Mouse (Mus musculus) frontal cortex, adult 2 months (tissue): Measurements from ENCODE around the gene Gimap3. TPM values are rescaled to one million over a fixed set of nuclear protein-coding genes. Genes with fewer than 3 reads are reported as not detected.

Source experiments
- DNase-seq, 2 experiments: peaks; one replicate each; pipeline ENCODE4 v3.0.0; 2022; ENCODE audit warnings: low spot score in 1 of 2; ENCODE audit errors: extremely low spot score in 1 of 2
- polyA plus RNA-seq: library from polyadenylated mRNA; depleted of rRNA; stranded (reverse); fragments of >200 nt; gene quantifications from 2 replicates; pipeline ENCODE4 v1.2.3, GENCODE M21; 2012; rRNA removed

Gene Gimap3
- 0.28 and 0.34 TPM in 2 replicates for polyA plus RNA-seq

- no peak for DNase-seq
Measured at GRCm38 (mm10) chr6:48770696-48771095, at the start of gene Gimap3. Gimap3 (minus strand) TSS chr6:48770851.

GRCm38 (mm10) chr6:48817815-48818214, 47.2 kb upstream of the Gimap3 start:
- peak; percentile 20 to 84 for DNase-seq

- DNase-seq, result no peak
Measured at GRCm38 (mm10) chr6:48815013-48815412, 44.4 kb upstream of the Gimap3 start.

GRCm38 (mm10) chr6:48809494-48810219, 39.0 kb upstream of the Gimap3 start:
- no peak for DNase-seq

- no peak for DNase-seq
Measured at GRCm38 (mm10) chr6:48806746-48807145, 36.1 kb upstream of the Gimap3 start.

GRCm38 (mm10) chr6:48804346-48804745, 33.7 kb upstream of the Gimap3 start:
- DNase-seq, result no peak

- no peak for DNase-seq
Measured at GRCm38 (mm10) chr6:48803406-48804051, 32.9 kb upstream of the Gimap3 start.

GRCm38 (mm10) chr6:48801897-48802296, 31.2 kb upstream of the Gimap3 start:
- no peak for DNase-seq

GRCm38 (mm10) chr6:48787867-48788266, 17.2 kb upstream of the Gimap3 start:
- DNase-seq, result no peak

- DNase-seq, result no peak
Measured at GRCm38 (mm10) chr6:48785601-48786000, 14.9 kb upstream of the Gimap3 start.

GRCm38 (mm10) chr6:48785189-48785588, 14.5 kb upstream of the Gimap3 start:
- DNase-seq, result no peak

- no peak for DNase-seq
Measured at GRCm38 (mm10) chr6:48784406-48784805, 13.8 kb upstream of the Gimap3 start.

- peak; percentile 32 to 88 for DNase-seq
Measured at GRCm38 (mm10) chr6:48772030-48772429, 1.4 kb upstream of the Gimap3 start.

GRCm38 (mm10) chr6:48768933-48769332, 1.7 kb downstream of the Gimap3 start:
- no peak for DNase-seq

- no peak for DNase-seq
Measured at GRCm38 (mm10) chr6:48768178-48768869, 2.3 kb downstream of the Gimap3 start.

- DNase-seq, result no peak
Measured at GRCm38 (mm10) chr6:48764496-48764895, 6.2 kb downstream of the Gimap3 start.

GRCm38 (mm10) chr6:48763567-48764270, 6.9 kb downstream of the Gimap3 start:
- no peak for DNase-seq

- DNase-seq, result no peak
Measured at GRCm38 (mm10) chr6:48747091-48747966, 23.3 kb downstream of the Gimap3 start.

- DNase-seq, result peak in 1 of 2 experiments; percentile 40
Measured at GRCm38 (mm10) chr6:48745959-48746889, 24.4 kb downstream of the Gimap3 start, which contains the start of gene Gimap5. Gimap5 (plus strand) TSS chr6:48746197.
